Mouse (Mus musculus): Measurements from ENCODE around the gene Anapc7.

GRCm38 (mm10) chr5:122421271-122422068, at the start of gene Anapc7:
- TF ChIP-seq CTCF (IDR thresholded peaks at IDR 0.05; ENCODE audit: control insufficient read depth, insufficient read depth, low read length): no peak
- TF ChIP-seq POLR2A (IDR thresholded peaks at IDR 0.05; ENCODE audit: borderline replicate concordance, control insufficient read depth, low read depth, low read length): no peak

All from bone marrow, adult 2 months (tissue).